Mouse (Mus musculus) hindbrain, embryonic 14.5 days (tissue): ENCODE measurements around the gene Prkcz. TPM values are rescaled to one million over a fixed set of nuclear protein-coding genes. Genes with fewer than 3 reads are reported as not detected.

Experiments
- ATAC-seq: fragments of 200-750 bp; cut with Nextera tagmentation; 2 replicates; pipeline ENCODE4 v1.8.0; 2017; ENCODE audit warnings: moderate number of reproducible peaks, mild to moderate bottlenecking, moderate TSS enrichment, moderate library complexity; ENCODE audit not compliant: low FRiP score
- DNase-seq: peaks from one replicate; pipeline ENCODE4 v3.0.0-alpha.2; 2015; ENCODE audit warnings: low spot score
- H3K27ac ChIP-seq: fragments of 300-500 bp; sonication (generic); 2 replicates; pipeline ENCODE4 v1.5.1; 2014; ENCODE audit warnings: mild to moderate bottlenecking, moderate library complexity
- H3K27me3 ChIP-seq: fragments of 300-500 bp; sonication (generic); 2 replicates; pipeline ENCODE4 v1.6.1; 2014; ENCODE audit warnings: mild to moderate bottlenecking, low read length, mixed read lengths; ENCODE audit not compliant: control insufficient read depth, insufficient read depth
- H3K36me3 ChIP-seq: fragments of 300-500 bp; sonication (generic); replicated peaks from 2 replicates; pipeline ENCODE4 v1.6.1; 2014; ENCODE audit not compliant: control insufficient read depth, insufficient read depth
- H3K4me1 ChIP-seq: fragments of 300-500 bp; sonication (generic); replicated peaks from 2 replicates; pipeline ENCODE4 v1.6.1; 2014; ENCODE audit warnings: antibody characterized with exemption, low read length, mixed read lengths; ENCODE audit not compliant: control insufficient read depth, insufficient read depth
- H3K4me2 ChIP-seq: fragments of 300-500 bp; sonication (generic); replicated peaks from 2 replicates; pipeline ENCODE4 v1.6.1; 2014; ENCODE audit warnings: mild to moderate bottlenecking, moderate library complexity
- H3K4me3 ChIP-seq: fragments of 300-500 bp; sonication (generic); replicated peaks from 2 replicates; pipeline ENCODE4 v1.5.1; 2014; ENCODE audit warnings: mild to moderate bottlenecking, low read length
- H3K9ac ChIP-seq: fragments of 300-500 bp; sonication (generic); 2 replicates; pipeline ENCODE4 v1.6.1; 2014
- H3K9me3 ChIP-seq: fragments of 300-500 bp; sonication (generic); 2 replicates; pipeline ENCODE4 v1.6.1; 2016; ENCODE audit warnings: low read length; ENCODE audit not compliant: control insufficient read depth
- WGBS: fragments of 180-500 bp; shearing (Covaris S2); extraction: QIAGEN DNeasy Blood & Tissue Kit; methylation state at CpG from one replicate; pipeline ENCODE4 v1.1.7; 2014; 5-methylcytosine and 5-hydroxymethylcytosine counted together
- polyA plus RNA-seq: library from polyadenylated mRNA; unstranded; fragments of >200 nt; fragmentation: Nextera tagmentation; extraction: Ambion mirVana; gene quantifications from 2 replicates; pipeline ENCODE4 v1.2.1, GENCODE M21; 2014

Gene Prkcz
- polyA plus RNA-seq, 1 experiment from 2014 or later = 73.9 TPM

DNA sequence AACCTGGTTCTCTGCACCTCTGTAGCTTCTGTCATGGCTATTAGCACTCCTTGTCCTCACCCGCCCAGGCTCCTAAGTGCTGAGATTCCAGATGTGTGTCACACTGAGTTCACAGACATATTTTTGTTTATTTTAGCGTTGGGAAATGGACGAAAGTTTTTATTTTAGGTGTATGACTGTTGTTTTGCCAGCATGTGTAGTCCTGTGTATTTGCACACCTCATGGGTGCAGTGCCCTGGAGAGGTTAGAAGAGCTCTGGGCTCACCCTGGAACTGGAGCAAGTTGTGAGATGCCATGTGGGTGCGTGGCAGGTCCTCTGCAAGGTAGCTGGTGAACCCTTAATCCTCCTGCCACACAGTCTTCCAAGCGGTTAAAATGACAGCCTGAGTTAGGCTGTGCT is 1.3 kb upstream of the Prkcz start:
- DNase-seq (no peak), ATAC-seq (no peak)
- no peak overlapping the region for H3K4me3 ChIP-seq
- H3K27ac ChIP-seq = no peak overlapping the region
- no peak overlapping the region for H3K4me2 ChIP-seq
- 43% methylated on average over 5 of the region's 5 CpGs for WGBS
- peaks cover 59% of the 10 kb centered on the region for H3K27me3 ChIP-seq
- no peak overlapping the region for H3K9ac ChIP-seq
- no peaks in the 10 kb centered on the region for H3K9me3 ChIP-seq
- no peaks in the 10 kb centered on the region for H3K36me3 ChIP-seq
- H3K4me1 ChIP-seq = no peaks in the 10 kb centered on the region

GRCm38 (mm10) chr4:155360856-155361255 is 305 bp downstream of the Prkcz start:
- under 1% methylated on average over 38 of the region's 42 CpGs for WGBS
- ATAC-seq (no peak), DNase-seq (no peak)
- Histone ChIP-seq H3K27me3 (peaks cover 59% of the 10 kb centered on the region), H3K4me2 (peak overlapping the region; percentile 57), H3K27ac (no peak overlapping the region), H3K9ac (no peak overlapping the region), H3K36me3 (no peaks in the 10 kb centered on the region), H3K4me1 (no peaks in the 10 kb centered on the region), H3K4me3 (peak overlapping the region; percentile 37), H3K9me3 (no peaks in the 10 kb centered on the region)

DNA sequence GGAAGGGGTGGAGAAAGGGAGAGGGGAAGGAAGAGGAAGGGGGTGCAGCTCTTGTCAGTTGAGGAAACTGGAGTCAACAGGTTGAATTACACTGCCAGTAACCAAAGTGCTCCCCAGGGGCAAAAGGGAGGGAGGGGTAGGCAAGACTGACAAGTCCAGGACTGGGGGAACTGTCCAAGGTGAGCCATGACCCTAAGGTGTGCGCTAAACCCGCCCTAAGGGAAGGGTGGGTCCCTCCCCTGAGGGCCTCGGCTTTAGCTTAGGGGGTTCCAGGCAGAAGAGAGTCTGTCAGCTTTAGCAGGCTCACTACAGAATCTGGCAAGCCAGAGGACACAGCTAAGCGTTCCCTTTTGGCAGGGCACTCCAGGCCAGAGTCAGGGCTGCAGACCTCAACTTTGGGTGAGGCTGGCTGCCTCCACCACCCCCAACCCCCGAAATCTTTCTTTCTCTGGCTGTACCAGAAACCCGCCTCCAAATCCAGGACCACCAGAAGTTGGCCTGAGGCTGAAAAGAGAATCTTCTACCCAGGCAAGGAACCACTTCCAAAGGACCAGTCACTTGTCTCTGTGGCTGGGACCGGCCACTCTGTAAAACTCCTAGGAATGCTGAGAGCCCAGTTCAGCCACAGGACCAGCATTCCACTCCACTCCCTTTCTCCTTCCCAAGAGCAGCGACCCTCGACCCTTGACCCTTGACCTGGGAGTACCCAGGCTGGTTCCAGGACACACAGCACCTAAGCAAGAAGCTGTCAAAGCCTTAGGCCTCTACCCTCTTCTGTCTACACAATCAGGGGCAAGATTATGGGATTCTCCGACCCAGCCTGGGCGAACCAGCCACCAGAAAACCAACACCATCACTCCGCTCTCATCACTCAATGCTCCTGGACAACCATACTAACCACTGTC is 1.3 kb downstream of the Prkcz start:
- Histone ChIP-seq H3K27me3 (peaks cover 59% of the 10 kb centered on the region), H3K4me1 (no peaks in the 10 kb centered on the region), H3K4me2 (no peak overlapping the region), H3K4me3 (no peak overlapping the region), H3K9ac (no peak overlapping the region), H3K9me3 (no peaks in the 10 kb centered on the region), H3K36me3 (no peaks in the 10 kb centered on the region), H3K27ac (no peak overlapping the region)
- DNase-seq (no peak), ATAC-seq (no peak)
- WGBS = 47% methylated on average over 12 of the region's 12 CpGs

GRCm38 (mm10) chr4:155357601-155358000 is 3.6 kb downstream of the Prkcz start:
- H3K36me3 ChIP-seq = no peaks in the 10 kb centered on the region
- no peak overlapping the region for H3K4me2 ChIP-seq
- H3K9me3 ChIP-seq = no peaks in the 10 kb centered on the region
- ATAC-seq (no peak), DNase-seq (no peak)
- peaks cover 43% of the 10 kb centered on the region for H3K27me3 ChIP-seq
- H3K4me3 ChIP-seq = no peak overlapping the region
- no peaks in the 10 kb centered on the region for H3K4me1 ChIP-seq
- no peak overlapping the region for H3K9ac ChIP-seq
- WGBS = 55% methylated on average over 2 of the region's 2 CpGs
- H3K27ac ChIP-seq = no peak overlapping the region

- no peak overlapping the region for H3K4me2 ChIP-seq
- WGBS = 90% methylated on average over 10 of the region's 10 CpGs
- no peak for DNase-seq
- no peak for ATAC-seq
- H3K36me3 ChIP-seq = no peaks in the 10 kb centered on the region
- no peaks in the 10 kb centered on the region for H3K4me1 ChIP-seq
- no peaks in the 10 kb centered on the region for H3K9me3 ChIP-seq
- H3K4me3 ChIP-seq = no peak overlapping the region
- H3K9ac ChIP-seq = no peak overlapping the region
- H3K27ac ChIP-seq = no peak overlapping the region
- peaks cover 31% of the 10 kb centered on the region for H3K27me3 ChIP-seq
Measured at GRCm38 (mm10) chr4:155356354-155356753, 4.8 kb downstream of the Prkcz start.

GRCm38 (mm10) chr4:155354546-155354945 is 6.6 kb downstream of the Prkcz start:
- no peaks in the 10 kb centered on the region for H3K4me1 ChIP-seq
- H3K9ac ChIP-seq = no peak overlapping the region
- no peak overlapping the region for H3K27ac ChIP-seq
- H3K4me3 ChIP-seq = no peak overlapping the region
- no peaks in the 10 kb centered on the region for H3K9me3 ChIP-seq
- no peak for DNase-seq
- ATAC-seq = no peak
- peaks cover 13% of the 10 kb centered on the region for H3K27me3 ChIP-seq
- H3K36me3 ChIP-seq = no peaks in the 10 kb centered on the region
- no peak overlapping the region for H3K4me2 ChIP-seq
- WGBS = 78% methylated on average over 7 of the region's 7 CpGs

DNA sequence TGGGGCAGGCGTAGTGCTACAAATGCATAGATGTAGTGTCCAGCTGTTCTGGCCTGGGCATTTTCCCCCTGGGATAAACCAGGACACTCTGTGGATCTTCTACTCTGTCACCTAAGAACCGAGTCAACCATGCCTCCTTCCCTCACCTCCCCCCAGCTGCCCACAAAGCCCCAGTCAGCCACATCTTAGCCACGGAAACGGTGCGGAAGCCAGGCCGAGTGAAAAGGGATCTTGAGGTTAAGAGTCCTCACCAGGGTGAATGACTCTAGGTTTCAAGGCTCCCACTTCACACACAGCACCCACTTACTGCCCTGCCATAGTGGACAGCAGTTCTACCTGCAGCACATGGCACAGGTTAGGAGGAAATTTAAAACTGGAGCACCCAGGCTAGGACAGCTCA is 7.1 kb downstream of the Prkcz start:
- Histone ChIP-seq H3K27ac (no peak overlapping the region), H3K4me3 (no peak overlapping the region), H3K4me2 (no peak overlapping the region), H3K9ac (no peak overlapping the region), H3K4me1 (no peaks in the 10 kb centered on the region), H3K36me3 (no peaks in the 10 kb centered on the region), H3K9me3 (no peaks in the 10 kb centered on the region), H3K27me3 (peaks cover 8% of the 10 kb centered on the region; the same call in 1 of the 2 replicates)
- WGBS = 74% methylated on average over 6 of the region's 6 CpGs
- ATAC-seq (no peak), DNase-seq (no peak)

DNA sequence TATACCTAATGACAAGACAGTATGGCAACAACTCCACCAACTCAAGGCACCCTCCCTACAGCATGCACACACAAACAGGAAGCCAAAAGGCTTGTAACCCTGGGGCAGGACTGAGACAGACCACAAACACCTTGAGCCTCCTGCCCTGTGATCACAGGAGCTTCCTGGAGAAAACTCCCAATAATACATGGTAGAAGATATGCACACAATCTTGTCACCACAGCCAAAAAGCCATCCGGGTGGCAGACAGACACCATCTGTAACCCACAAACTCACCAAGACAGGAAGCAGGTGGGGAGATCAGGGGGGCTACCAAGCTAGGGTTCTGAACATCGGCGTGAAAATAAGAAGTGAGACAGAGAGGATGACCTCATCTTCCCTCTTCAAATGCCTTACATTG is 8.6 kb downstream of the Prkcz start:
- no peak for DNase-seq
- Histone ChIP-seq H3K36me3 (no peaks in the 10 kb centered on the region), H3K9me3 (no peaks in the 10 kb centered on the region), H3K4me1 (no peaks in the 10 kb centered on the region), H3K27ac (no peak overlapping the region), H3K4me2 (no peak overlapping the region), H3K27me3 (no peaks in the 10 kb centered on the region), H3K9ac (no peak overlapping the region), H3K4me3 (no peak overlapping the region)
- no peak for ATAC-seq
- 95% methylated on average over 3 of the region's 3 CpGs for WGBS

DNA sequence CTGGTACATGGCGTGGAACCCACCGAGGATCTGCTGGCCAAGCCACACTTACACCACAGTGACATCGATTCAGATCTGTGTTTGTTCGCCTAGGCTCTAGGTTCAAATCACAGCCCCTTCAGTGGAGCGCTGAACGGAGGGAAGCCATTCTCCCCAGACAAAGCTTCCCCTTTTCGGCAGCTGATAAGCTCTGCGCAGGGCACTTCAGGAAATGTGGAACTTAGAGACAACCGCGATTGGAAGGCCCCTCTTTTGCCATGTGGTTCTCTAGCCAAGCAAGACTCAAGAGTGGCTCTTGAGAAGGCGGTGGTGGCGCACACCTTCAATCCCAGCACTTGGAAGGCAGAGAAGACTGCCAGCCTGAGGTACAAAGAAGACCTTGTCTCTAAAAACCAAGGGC is 14.8 kb downstream of the Prkcz start:
- Histone ChIP-seq H3K27me3 (no peaks in the 10 kb centered on the region), H3K36me3 (no peaks in the 10 kb centered on the region), H3K4me1 (peaks cover 17% of the 10 kb centered on the region), H3K9me3 (no peaks in the 10 kb centered on the region), H3K9ac (0 out of 2 replicates have a peak overlapping the region, but pooled peaks have one; percentile 81), H3K4me2 (peak overlapping the region; percentile 73; the same call in 1 of the 2 replicates), H3K27ac (peak overlapping the region; percentile 90; the same call in 1 of the 2 replicates), H3K4me3 (0 out of 2 replicates have a peak overlapping the region, but pooled peaks have one; percentile 58)
- DNase-seq = no peak
- 93% methylated on average over 12 of the region's 12 CpGs for WGBS
- no peak for ATAC-seq
